Mouse (Mus musculus) cerebellum, postnatal 10 days (tissue): Measurements from ENCODE around the gene Slc25a54.

Experiments
- DNase-seq, 2 experiments: peaks; one replicate each; pipeline ENCODE4 v3.0.0; 2021; ENCODE audit warnings: mixed read lengths in 2 of 2

Slc25a54 gene

GRCm38 (mm10) chr3:109125531-109125930, 45.3 kb downstream of the Slc25a54 start:
- peak in 1 of 2 experiments; percentile 5 for DNase-seq

- no peak for DNase-seq
Measured at GRCm38 (mm10) chr3:109129768-109130167, 49.5 kb downstream of the Slc25a54 start.

- no peak for DNase-seq
Measured at GRCm38 (mm10) chr3:109132966-109133365, 52.7 kb downstream of the Slc25a54 start.

- DNase-seq, result no peak
Measured at GRCm38 (mm10) chr3:109134036-109134435, 53.8 kb downstream of the Slc25a54 start.

- DNase-seq, result no peak
Measured at GRCm38 (mm10) chr3:109135352-109135751, 55.1 kb downstream of the Slc25a54 start.

GRCm38 (mm10) chr3:109152561-109152960, 72.3 kb downstream of the Slc25a54 start:
- peak; percentile 60 to 75 for DNase-seq

- DNase-seq, result no peak
Measured at GRCm38 (mm10) chr3:109153410-109153809, 73.1 kb downstream of the Slc25a54 start.

- no peak for DNase-seq
Measured at GRCm38 (mm10) chr3:109155926-109156669, 75.8 kb downstream of the Slc25a54 start.

- no peak for DNase-seq
Measured at GRCm38 (mm10) chr3:109157481-109157880, 77.2 kb downstream of the Slc25a54 start.

GRCm38 (mm10) chr3:109164088-109164487, 83.8 kb downstream of the Slc25a54 start:
- DNase-seq, result no peak

- no peak for DNase-seq
Measured at GRCm38 (mm10) chr3:109164644-109165043, 84.4 kb downstream of the Slc25a54 start.

GRCm38 (mm10) chr3:109165214-109165829, 85.1 kb downstream of the Slc25a54 start:
- no peak for DNase-seq
